Mouse (Mus musculus) megakaryocyte, embryonic 14.5 days (primary cell): ENCODE data around the gene Scube1. TPM values are rescaled to one million over a fixed set of nuclear protein-coding genes. Genes with fewer than 3 reads are reported as not detected.

ENCODE experiments used
- H3K27me3 ChIP-seq: replicated peaks from 2 replicates; pipeline ENCODE3; 2012; ENCODE audit warnings: inconsistent platforms
- H3K36me3 ChIP-seq: replicated peaks from 2 replicates; pipeline ENCODE3; 2012; ENCODE audit warnings: low read length, inconsistent platforms, mixed read lengths
- H3K4me1 ChIP-seq: 2 replicates; pipeline ENCODE4 v1.6.1; 2012; ENCODE audit warnings: inconsistent platforms
- H3K4me3 ChIP-seq: replicated peaks from 2 replicates; pipeline ENCODE3; 2012; ENCODE audit warnings: moderate library complexity, mild to moderate bottlenecking, inconsistent platforms
- H3K9me3 ChIP-seq: 2 replicates; pipeline ENCODE4 v1.6.1; 2012; ENCODE audit warnings: inconsistent platforms
- FLI1 ChIP-seq: IDR thresholded peaks from 2 replicates; pipeline ENCODE4 v1.6.1; 2012; ENCODE audit warnings: low read length, inconsistent platforms, mixed read lengths
- GATA1 ChIP-seq: IDR thresholded peaks from 3 replicates; pipeline ENCODE4 v1.6.1; 2012; ENCODE audit warnings: mixed read lengths, low read length, inconsistent platforms, borderline replicate concordance
- polyA plus RNA-seq: library from polyadenylated mRNA; stranded (reverse); fragments of >175 nt; gene quantifications from 2 replicates; pipeline ENCODE4 v1.2.3, GENCODE M21; 2012; ENCODE audit warnings: low replicate concordance; ENCODE audit not compliant: insufficient read depth

Gene Scube1
- polyA plus RNA-seq, 1 experiment, result not detected

GRCm38 (mm10) chr15:83560941-83561477, 163.8 kb downstream of the Scube1 start:
- peaks cover 59% of the 10 kb centered on the region for H3K4me1 ChIP-seq
- H3K27me3 ChIP-seq, result no peaks in the 10 kb centered on the region
- no peak for TF ChIP-seq FLI1
- peaks cover 5% of the 10 kb centered on the region for H3K36me3 ChIP-seq
- H3K9me3 ChIP-seq, result no peaks in the 10 kb centered on the region
- no peak overlapping the region for H3K4me3 ChIP-seq

- H3K9me3 ChIP-seq, result no peaks in the 10 kb centered on the region
- peak overlapping the region; percentile 97 for H3K4me3 ChIP-seq
- H3K4me1 ChIP-seq, result peaks cover 41% of the 10 kb centered on the region
- no peaks in the 10 kb centered on the region for H3K27me3 ChIP-seq
- TF ChIP-seq GATA1, result peak; percentile 62; the same call in 1 of the 3 replicates
- peak; percentile 50; the same call in 1 of the 2 replicates for TF ChIP-seq FLI1
- peaks cover 36% of the 10 kb centered on the region for H3K36me3 ChIP-seq
These were observed 169.5 kb downstream of the Scube1 start for GRCm38 (mm10) chr15:83555161-83555974.

Other genes starting within 250 kb of the Scube1 start
- gene Ttll1, start 214.1 kb downstream of the Scube1 start, polyA plus RNA-seq, result 8.3 TPM in 1 of 2 replicates, not detected in the other
- 3.1 and 3.5 TPM in 2 replicates for gene Bik, start 198.2 kb downstream of the Scube1 start, polyA plus RNA-seq
- gene Tspo, start 161.4 kb downstream of the Scube1 start, polyA plus RNA-seq, result 531 TPM in 2 replicates
- 15.3 and 15.9 TPM in 2 replicates for gene Mcat, start 161.2 kb downstream of the Scube1 start, polyA plus RNA-seq
- gene Ttll12, start 129.9 kb downstream of the Scube1 start, polyA plus RNA-seq, result 36.8 and 55.0 TPM in 2 replicates
- gene Mpped1, start 54.4 kb upstream of the Scube1 start, polyA plus RNA-seq, result not detected in 2 replicates